Mouse (Mus musculus) stomach, embryonic 16.5 days (tissue): ENCODE results near the gene Crtap. TPM values are rescaled to one million over a fixed set of nuclear protein-coding genes. Genes with fewer than 3 reads are reported as not detected.

ENCODE experiments used
- ATAC-seq: fragments of 200-750 bp; cut with Nextera tagmentation; 2 replicates; pipeline ENCODE4 v1.8.0; 2017; ENCODE audit warnings: moderate number of reproducible peaks, moderate TSS enrichment; ENCODE audit not compliant: insufficient read depth, low FRiP score
- H3K27ac ChIP-seq: fragments of 300-500 bp; sonication (generic); 2 replicates; pipeline ENCODE4 v1.5.1; 2014; ENCODE audit warnings: low read length
- H3K27me3 ChIP-seq: fragments of 300-500 bp; sonication (generic); 2 replicates; pipeline ENCODE4 v1.6.1; 2014; ENCODE audit warnings: low read length, control low read depth, mixed read lengths; ENCODE audit not compliant: control insufficient read depth, insufficient read depth
- H3K36me3 ChIP-seq: fragments of 300-500 bp; sonication (generic); 2 replicates; pipeline ENCODE4 v1.6.1; 2014; ENCODE audit warnings: low read length; ENCODE audit not compliant: control insufficient read depth, insufficient read depth
- H3K4me1 ChIP-seq: fragments of 300-500 bp; sonication (generic); 2 replicates; pipeline ENCODE4 v1.6.1; 2014; ENCODE audit warnings: low read length, control low read depth, mixed read lengths; ENCODE audit not compliant: control insufficient read depth, insufficient read depth
- H3K4me2 ChIP-seq: fragments of 300-500 bp; sonication (generic); 2 replicates; pipeline ENCODE4 v1.6.1; 2014; ENCODE audit warnings: low read depth, low read length, mixed read lengths
- H3K4me3 ChIP-seq: fragments of 300-500 bp; sonication (generic); replicated peaks from 2 replicates; pipeline ENCODE4 v1.5.1; 2014; ENCODE audit warnings: mild to moderate bottlenecking, low read length
- H3K9ac ChIP-seq: fragments of 300-500 bp; sonication (generic); 2 replicates; pipeline ENCODE4 v1.6.1; 2014; ENCODE audit warnings: low read length
- H3K9me3 ChIP-seq: fragments of 300-500 bp; sonication (generic); replicated peaks from 2 replicates; pipeline ENCODE4 v1.6.1; 2016; ENCODE audit warnings: low read length, control low read depth; ENCODE audit not compliant: control insufficient read depth
- WGBS: fragments of 180-500 bp; shearing (Covaris S2); extraction: QIAGEN DNeasy Blood & Tissue Kit; methylation state at CpG from one replicate; pipeline ENCODE4 v1.1.7; 2014; 5-methylcytosine and 5-hydroxymethylcytosine counted together
- polyA plus RNA-seq: library from polyadenylated mRNA; unstranded; fragments of >200 nt; fragmentation: Nextera tagmentation; extraction: Ambion mirVana; gene quantifications from 2 replicates; pipeline ENCODE4 v1.2.1, GENCODE M21; 2015

Gene Crtap
- polyA plus RNA-seq, 1 experiment from 2014 or later, result 107 TPM

DNA sequence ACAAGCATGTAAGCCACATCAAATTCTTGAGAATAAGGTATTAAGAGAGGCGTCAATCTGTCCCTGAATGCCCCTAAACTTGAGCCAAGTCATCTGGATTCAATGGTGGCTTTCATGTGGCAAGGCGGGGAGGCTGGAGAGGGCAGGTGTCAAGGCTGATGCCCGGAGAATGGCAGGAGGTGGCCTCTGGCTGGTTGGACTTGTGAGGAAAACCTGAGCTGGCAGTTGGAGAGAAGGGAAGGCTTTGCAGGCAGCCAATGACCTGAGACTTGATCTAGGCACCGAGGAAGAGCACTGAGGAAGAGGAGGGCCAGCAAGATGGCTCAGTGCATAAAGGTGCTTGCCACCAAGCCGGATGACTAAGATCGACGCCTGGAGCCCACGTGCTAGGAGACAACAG is 2.2 kb downstream of the Crtap start:
- Histone ChIP-seq H3K9me3 (no peaks in the 10 kb centered on the region), H3K4me3 (no peak overlapping the region), H3K27ac (no peak overlapping the region), H3K27me3 (no peaks in the 10 kb centered on the region), H3K36me3 (peaks cover 4% of the 10 kb centered on the region; the same call in 1 of the 2 replicates), H3K9ac (no peak overlapping the region), H3K4me2 (no peak overlapping the region), H3K4me1 (peaks cover 14% of the 10 kb centered on the region; the same call in 1 of the 2 replicates)
- no peak for ATAC-seq
- 85% methylated on average over 8 of the region's 8 CpGs for WGBS

DNA sequence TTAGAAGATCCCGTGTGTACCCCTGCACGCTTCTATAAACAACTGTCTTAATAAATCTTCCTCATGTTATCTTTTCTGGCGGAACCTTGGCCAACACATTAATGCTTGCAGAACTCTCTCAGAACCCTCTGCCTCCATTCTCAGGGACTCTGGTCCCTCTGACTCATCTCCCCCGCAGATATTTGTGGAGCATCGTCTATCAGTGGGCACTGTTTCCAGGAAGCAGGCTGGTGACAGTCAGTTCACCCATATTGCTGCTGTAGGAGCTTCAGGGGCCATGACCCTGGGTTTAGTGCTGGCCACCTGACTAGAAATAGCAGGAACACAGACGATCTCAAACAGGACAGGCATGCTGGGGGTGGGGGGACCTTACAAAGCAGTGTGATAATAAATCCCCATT is 3.4 kb downstream of the Crtap start:
- H3K36me3 ChIP-seq, result peaks cover 4% of the 10 kb centered on the region; the same call in 1 of the 2 replicates
- no peaks in the 10 kb centered on the region for H3K27me3 ChIP-seq
- no peaks in the 10 kb centered on the region for H3K9me3 ChIP-seq
- ATAC-seq, result no peak
- peaks cover 14% of the 10 kb centered on the region; the same call in 1 of the 2 replicates for H3K4me1 ChIP-seq
- H3K9ac ChIP-seq, result no peak overlapping the region; the same call in 1 of the 2 replicates
- H3K27ac ChIP-seq, result no peak overlapping the region
- 37% methylated on average over 6 of the region's 6 CpGs for WGBS
- H3K4me2 ChIP-seq, result no peak overlapping the region
- no peak overlapping the region for H3K4me3 ChIP-seq

DNA sequence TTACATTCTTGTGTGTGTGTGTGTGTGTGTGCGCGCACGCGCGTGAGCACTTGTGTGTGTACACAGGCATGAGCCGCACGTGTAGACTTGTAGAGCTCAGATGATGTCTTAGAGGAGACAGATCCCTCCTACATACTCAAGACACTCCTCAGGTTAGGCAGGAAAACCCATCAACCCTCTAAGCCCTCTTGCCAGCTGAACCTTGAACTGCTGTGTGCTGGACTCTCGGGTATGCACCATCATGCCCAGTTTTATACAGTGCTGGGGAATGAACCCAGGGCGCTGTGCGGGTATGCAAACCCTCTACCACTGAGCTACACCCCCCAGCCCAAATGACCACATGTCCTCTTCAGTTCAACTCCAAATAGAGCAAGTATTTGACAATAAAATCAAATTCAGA is 5.3 kb downstream of the Crtap start:
- H3K27ac ChIP-seq, result no peak overlapping the region
- ATAC-seq, result no peak
- no peaks in the 10 kb centered on the region for H3K9me3 ChIP-seq
- no peak overlapping the region for H3K4me3 ChIP-seq
- 94% methylated on average over 10 of the region's 10 CpGs for WGBS
- H3K27me3 ChIP-seq, result no peaks in the 10 kb centered on the region
- no peak overlapping the region for H3K4me2 ChIP-seq
- H3K4me1 ChIP-seq, result peaks cover 14% of the 10 kb centered on the region; the same call in 1 of the 2 replicates
- H3K9ac ChIP-seq, result no peak overlapping the region
- H3K36me3 ChIP-seq, result peaks cover 4% of the 10 kb centered on the region; the same call in 1 of the 2 replicates

DNA sequence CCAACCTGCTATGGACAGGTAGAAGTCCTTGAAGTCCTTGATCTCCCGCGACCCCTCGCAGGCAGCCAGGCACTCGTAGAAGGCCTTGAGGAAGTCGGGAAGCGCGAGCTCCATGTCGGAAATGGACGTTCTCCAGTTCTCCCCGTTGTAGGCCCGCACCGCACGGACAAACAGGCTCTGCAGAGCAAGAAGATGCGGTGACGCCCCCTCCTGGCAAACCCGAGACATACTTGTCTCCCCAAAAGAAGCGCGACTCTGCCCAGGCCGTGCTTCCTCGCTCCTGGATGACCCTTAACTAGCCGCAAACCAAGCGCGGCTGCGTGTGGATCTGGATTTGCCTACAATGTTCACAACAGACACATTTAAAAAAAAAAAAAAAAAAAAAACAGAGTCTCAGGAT is 5.8 kb downstream of the Crtap start:
- no peak for ATAC-seq
- Histone ChIP-seq H3K4me2 (no peak overlapping the region), H3K4me1 (peaks cover 14% of the 10 kb centered on the region; the same call in 1 of the 2 replicates), H3K4me3 (no peak overlapping the region), H3K9me3 (no peaks in the 10 kb centered on the region), H3K9ac (no peak overlapping the region), H3K27ac (no peak overlapping the region), H3K36me3 (peaks cover 4% of the 10 kb centered on the region; the same call in 1 of the 2 replicates), H3K27me3 (no peaks in the 10 kb centered on the region)
- WGBS, result 89% methylated on average over 24 of the region's 24 CpGs

DNA sequence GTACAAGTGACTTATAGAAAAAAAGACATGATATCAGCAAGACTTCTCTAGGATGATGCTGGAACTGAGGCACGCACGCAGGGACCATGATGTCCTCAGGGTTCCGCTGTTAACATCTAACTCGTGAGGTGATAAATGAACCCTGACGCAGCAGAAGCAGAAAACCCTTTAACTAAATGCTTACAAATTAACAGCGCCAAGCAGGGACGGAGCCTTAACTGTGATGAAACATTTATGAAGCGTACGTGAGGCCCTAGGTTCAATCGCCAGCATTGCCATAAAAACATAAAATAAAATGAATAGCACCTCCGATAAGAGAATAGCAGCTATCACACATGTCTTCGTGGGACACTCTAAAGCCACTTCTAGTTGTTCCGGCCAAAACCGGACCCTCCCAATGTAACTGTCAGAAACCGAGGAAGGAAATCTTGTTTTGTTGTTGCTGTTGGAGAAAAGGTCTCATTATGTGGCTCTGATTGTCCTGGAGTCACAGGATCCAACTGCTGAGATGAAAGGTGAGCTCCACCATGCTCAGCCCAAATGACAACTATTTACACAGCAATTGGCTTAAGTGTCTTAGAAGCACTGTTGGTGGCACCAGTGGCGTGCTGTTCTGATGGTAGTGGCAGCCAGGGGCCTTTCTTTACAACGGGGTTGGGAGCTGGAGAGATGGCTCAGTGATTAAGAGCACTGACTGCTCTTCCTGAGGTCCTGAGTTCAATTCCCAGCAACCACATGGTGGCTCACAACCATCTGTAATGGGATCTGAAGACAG is 7.4 kb downstream of the Crtap start:
- Histone ChIP-seq H3K9me3 (no peaks in the 10 kb centered on the region), H3K4me1 (peaks cover 7% of the 10 kb centered on the region; the same call in 1 of the 2 replicates), H3K9ac (no peak overlapping the region), H3K27me3 (no peaks in the 10 kb centered on the region), H3K27ac (no peak overlapping the region), H3K4me2 (no peak overlapping the region), H3K4me3 (no peak overlapping the region), H3K36me3 (peaks cover 4% of the 10 kb centered on the region)
- no peak for ATAC-seq
- WGBS, result 88% methylated on average over 17 of the region's 17 CpGs

DNA sequence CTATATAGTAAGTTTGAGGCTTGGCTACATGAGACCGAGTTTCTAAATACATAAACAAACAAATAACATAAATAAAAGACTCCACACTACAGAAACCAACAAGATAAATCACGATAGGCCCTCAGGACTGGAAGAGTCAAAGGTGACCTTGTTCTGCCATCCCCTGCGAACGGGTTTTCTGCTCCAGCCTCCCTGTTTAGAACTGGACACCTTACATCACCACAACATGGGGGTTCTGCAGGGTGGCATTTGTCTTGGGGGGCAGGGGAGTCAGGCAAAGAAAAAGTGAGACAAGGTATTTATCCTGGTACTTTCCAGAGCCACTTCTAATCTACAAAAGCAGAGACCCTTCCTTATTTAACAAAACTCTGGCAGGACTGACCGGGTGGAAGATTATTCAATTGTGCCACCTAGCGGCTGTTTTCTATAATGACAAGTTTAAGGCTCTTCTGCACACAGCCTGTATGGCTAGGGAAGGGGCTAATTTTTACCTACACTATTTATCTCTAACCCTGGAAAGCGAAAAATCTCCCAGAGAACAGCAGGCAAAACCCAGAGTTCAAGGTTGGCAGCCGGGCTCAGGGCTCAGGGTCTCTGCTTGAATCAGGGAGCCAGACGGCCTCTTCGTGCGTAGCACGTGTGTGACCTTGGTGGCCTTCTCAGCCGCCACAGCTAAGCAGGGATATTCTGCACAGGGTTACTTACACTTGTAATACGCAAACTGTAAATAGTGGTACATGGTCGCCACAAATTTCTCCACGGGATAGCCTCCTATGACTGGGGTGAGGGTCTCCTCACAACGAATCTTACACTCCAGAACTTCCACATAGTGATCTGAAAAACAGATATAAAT is 9.4 kb downstream of the Crtap start:
- WGBS, result 67% methylated on average over 17 of the region's 17 CpGs
- H3K9ac ChIP-seq, result no peak overlapping the region
- peaks cover 9% of the 10 kb centered on the region for H3K36me3 ChIP-seq
- no peaks in the 10 kb centered on the region for H3K9me3 ChIP-seq
- H3K27me3 ChIP-seq, result no peaks in the 10 kb centered on the region
- no peak overlapping the region for H3K27ac ChIP-seq
- H3K4me1 ChIP-seq, result no peaks in the 10 kb centered on the region
- H3K4me3 ChIP-seq, result no peak overlapping the region
- H3K4me2 ChIP-seq, result no peak overlapping the region
- ATAC-seq, result peak; percentile 11; the same call in 1 of the 2 replicates

DNA sequence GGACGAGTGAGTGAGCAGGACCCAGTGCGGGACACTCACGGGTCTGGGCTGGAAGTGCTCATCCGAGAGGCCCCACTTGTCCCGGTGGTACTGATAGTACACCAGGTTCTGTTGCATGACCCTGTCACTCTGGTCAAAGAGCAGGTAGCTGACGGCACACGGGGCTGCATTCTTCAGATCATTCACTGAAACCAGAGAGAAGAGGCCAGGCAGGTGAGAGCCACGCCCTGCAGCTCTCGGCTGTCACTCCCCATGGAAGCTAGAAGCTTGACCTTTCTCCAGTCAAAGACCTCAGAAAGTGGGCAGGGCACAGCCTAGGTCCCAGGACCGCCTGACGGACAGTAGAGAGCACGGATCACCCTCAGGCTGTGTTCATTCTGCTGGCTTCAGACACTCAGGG is 10.6 kb downstream of the Crtap start:
- Histone ChIP-seq H3K9ac (no peak overlapping the region; the same call in 1 of the 2 replicates), H3K36me3 (peaks cover 5% of the 10 kb centered on the region)
- WGBS, result 71% methylated on average over 12 of the region's 12 CpGs

DNA sequence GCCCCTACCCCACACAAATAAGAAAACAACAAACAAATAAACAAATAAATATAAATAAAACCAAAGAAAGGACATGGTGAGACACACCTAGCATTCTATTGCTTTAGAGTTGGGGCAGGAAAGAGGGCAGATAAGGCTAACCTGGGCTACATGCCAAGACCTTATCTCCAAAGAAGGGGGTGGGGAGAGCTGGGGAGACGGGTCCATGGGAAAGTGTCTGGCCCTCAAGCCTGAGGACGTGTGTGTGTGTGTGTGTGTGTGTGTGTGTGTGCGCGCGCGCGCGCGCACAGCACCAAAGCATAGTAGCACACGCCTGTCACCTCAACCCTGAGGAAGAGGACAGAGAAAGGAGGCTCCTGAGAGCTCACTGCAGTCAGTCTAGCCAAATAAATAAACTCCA is 13.3 kb downstream of the Crtap start:
- Histone ChIP-seq H3K4me2 (no peak overlapping the region), H3K4me3 (no peak overlapping the region), H3K9me3 (no peaks in the 10 kb centered on the region), H3K9ac (no peak overlapping the region), H3K4me1 (no peaks in the 10 kb centered on the region), H3K27ac (no peak overlapping the region), H3K27me3 (no peaks in the 10 kb centered on the region), H3K36me3 (peaks cover 10% of the 10 kb centered on the region)
- WGBS, result 88% methylated on average over 10 of the region's 10 CpGs
- ATAC-seq, result no peak

More for the DNA sequence above, 10.6 kb downstream of the Crtap start:
- no peaks in the 10 kb centered on the region for H3K9me3 ChIP-seq
- peak; percentile 20; the same call in 1 of the 2 replicates for ATAC-seq
- H3K4me2 ChIP-seq, result no peak overlapping the region
- no peak overlapping the region for H3K27ac ChIP-seq
- no peak overlapping the region for H3K4me3 ChIP-seq
- H3K4me1 ChIP-seq, result no peaks in the 10 kb centered on the region
- H3K27me3 ChIP-seq, result no peaks in the 10 kb centered on the region
